Mouse (Mus musculus): ENCODE data around the gene Polr3f.

GRCm38 (mm10) chr2:144553905-144554304 is 26.4 kb downstream of the Polr3f start:
- TF ChIP-seq CTCF (IDR thresholded peaks at IDR 0.05; ENCODE audit: extremely low read depth, insufficient read length, insufficient replicate concordance, low read depth, low read length) (no peak), POLR2A (IDR thresholded peaks at IDR 0.05; ENCODE audit: low read depth, low read length) (no peak)
